ENCODE assay signal across 25 mouse cellular contexts in the genomic region with DNA sequence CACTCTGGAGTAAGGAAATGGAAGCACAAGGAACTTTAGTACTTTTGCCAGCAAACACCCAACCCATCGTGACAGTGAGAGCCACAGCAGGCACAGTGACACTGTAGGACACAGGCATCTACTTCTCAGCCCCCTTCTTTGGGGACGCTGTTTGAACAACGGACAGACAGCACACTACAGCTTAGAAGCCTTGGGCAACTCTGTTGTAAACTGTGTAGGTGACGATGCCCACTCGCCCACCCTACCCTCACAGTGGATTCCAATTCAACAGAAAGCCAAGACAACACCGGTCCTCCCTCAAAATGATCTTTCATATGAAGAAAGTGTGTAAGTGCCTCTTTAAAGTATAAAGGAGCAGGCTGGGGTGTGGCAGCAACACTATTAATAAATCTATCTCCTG. TPM values are rescaled to one million over a fixed set of nuclear protein-coding genes. Genes with fewer than 3 reads are reported as not detected.
DNase-seq lines count a peak whose midpoint lies in the region; ATAC-seq and TF ChIP-seq lines count a peak whose summit lies in the region.
"Had no signal": no experiment of that assay in that cellular context is flagged by ENCODE, and none has a peak within 500 bp of the region (broad histone marks: within the 10 kb centered on the region; RNA-seq: fewer than 3 reads in every experiment).

No protein-coding gene starts in this region.

- no peak overlapping the region for H3K4me3 ChIP-seq in heart, embryonic 10.5 days
- no peak overlapping the region for H3K4me3 ChIP-seq in intestine, postnatal 0 days (ENCODE audit: low read depth, low read length)
- no peak overlapping the region for H3K4me3 ChIP-seq in intestine, embryonic 15.5 days (replicated peaks)
- H3K4me3 ChIP-seq in heart, embryonic 15.5 days = no peak overlapping the region
- no peak overlapping the region for H3K4me3 ChIP-seq in myocyte
- H3K4me3 ChIP-seq: embryonic facial prominence, embryonic 13.5 days; forebrain, embryonic 10.5 days; left cerebral cortex, adult 2 months; liver, embryonic 12.5 days; midbrain, embryonic 13.5 days had no signal

- 0 out of 2 replicates have a peak overlapping the region, but pooled peaks have one; percentile 26 for H3K27ac ChIP-seq in heart, embryonic 10.5 days
- H3K27ac ChIP-seq in intestine, postnatal 0 days (ENCODE audit: low read depth, low read length) = peak overlapping the region; percentile 8; the same call in 1 of the 2 replicates
- H3K27ac ChIP-seq in intestine, embryonic 15.5 days = no peak overlapping the region
- peak overlapping the region; percentile 54 for H3K27ac ChIP-seq in heart, embryonic 15.5 days
- H3K27ac ChIP-seq: embryonic facial prominence, embryonic 13.5 days; hindbrain, postnatal 0 days; left cerebral cortex, adult 2 months; liver, embryonic 12.5 days; midbrain, embryonic 13.5 days had no signal

- no peak overlapping the region for H3K9ac ChIP-seq in intestine, postnatal 0 days (ENCODE audit: low read depth, low read length)
- H3K9ac ChIP-seq in intestine, embryonic 15.5 days = no peak overlapping the region
- no peak overlapping the region for H3K9ac ChIP-seq in heart, embryonic 15.5 days
- H3K9ac ChIP-seq: embryonic facial prominence, embryonic 13.5 days; liver, embryonic 12.5 days; liver, postnatal 0 days; midbrain, embryonic 13.5 days had no signal

- H3K36me3 ChIP-seq in heart, embryonic 10.5 days = 0 out of 2 replicates have a peak, but pooled peaks cover 3% of the 10 kb centered on the region
- peaks cover 14% of the 10 kb centered on the region; the same call in 1 of the 2 replicates for H3K36me3 ChIP-seq in intestine, postnatal 0 days (ENCODE audit: control insufficient read depth, insufficient read depth)
- H3K36me3 ChIP-seq in intestine, embryonic 15.5 days = 0 out of 2 replicates have a peak, but pooled peaks cover 6% of the 10 kb centered on the region
- H3K36me3 ChIP-seq in heart, embryonic 15.5 days = no peaks in the 10 kb centered on the region
- H3K36me3 ChIP-seq in myocyte (ENCODE audit: control insufficient read depth, insufficient read depth) = peaks cover 28% of the 10 kb centered on the region
- H3K36me3 ChIP-seq: embryonic facial prominence, embryonic 13.5 days; midbrain, embryonic 13.5 days had no signal

- no peaks in the 10 kb centered on the region for H3K27me3 ChIP-seq in heart, embryonic 10.5 days (ENCODE audit: insufficient read depth, poor library complexity, severe bottlenecking)
- H3K27me3 ChIP-seq in intestine, postnatal 0 days (replicated peaks; ENCODE audit: control insufficient read depth, insufficient read depth, low read length) = no peaks in the 10 kb centered on the region
- no peaks in the 10 kb centered on the region for H3K27me3 ChIP-seq in intestine, embryonic 15.5 days (replicated peaks)
- no peaks in the 10 kb centered on the region for H3K27me3 ChIP-seq in heart, embryonic 15.5 days
- H3K27me3 ChIP-seq in myocyte (ENCODE audit: control insufficient read depth, insufficient read depth, insufficient read length) = no peaks in the 10 kb centered on the region
- H3K27me3 ChIP-seq: embryonic facial prominence, embryonic 13.5 days; liver, embryonic 12.5 days; midbrain, embryonic 13.5 days had no signal

- peaks cover 78% of the 10 kb centered on the region for H3K4me1 ChIP-seq in heart, embryonic 10.5 days
- peaks cover 21% of the 10 kb centered on the region for H3K4me1 ChIP-seq in intestine, postnatal 0 days (replicated peaks; ENCODE audit: control insufficient read depth, insufficient read depth, low read length)
- peaks cover 17% of the 10 kb centered on the region for H3K4me1 ChIP-seq in intestine, embryonic 15.5 days (replicated peaks)
- peaks cover 71% of the 10 kb centered on the region for H3K4me1 ChIP-seq in heart, embryonic 15.5 days (replicated peaks)

- no peak for TF ChIP-seq CTCF in intestine, postnatal 0 days (IDR thresholded peaks at IDR 0.05; ENCODE audit: low read depth)

- no peak for ATAC-seq in intestine, postnatal 0 days
- ATAC-seq in intestine, embryonic 15.5 days = no peak
- ATAC-seq in heart, embryonic 15.5 days (replicated peaks; ENCODE audit: insufficient number of reproducible peaks, insufficient read depth, low FRiP score, low read depth) = peak; percentile 25; the same call in 1 of the 2 replicates
- ATAC-seq: CD4-positive, CD25-positive, alpha-beta regulatory T cell, adult 4 months; forebrain, embryonic 16.5 days; hindbrain, postnatal 0 days; intestine, embryonic 16.5 days; liver, embryonic 12.5 days; liver, postnatal 0 days; midbrain, embryonic 13.5 days had no signal

- 81% methylated on average over 6 of the region's 6 CpGs for WGBS in heart, embryonic 10.5 days
- WGBS in intestine, postnatal 0 days = 84% methylated on average over 6 of the region's 6 CpGs
- WGBS in intestine, embryonic 15.5 days = 85% methylated on average over 6 of the region's 6 CpGs
- WGBS in heart, embryonic 15.5 days = 79% methylated on average over 6 of the region's 6 CpGs

- H3ac ChIP-seq in myocyte (ENCODE audit: control insufficient read depth, insufficient read length) = no peak overlapping the region

- DNase-seq in heart, embryonic 10.5 days (ENCODE audit: low spot score) = peak; percentile 70
- no peak for DNase-seq in heart, postnatal 4 days
- DNase-seq in layer of hippocampus, adult 9-10 months (ENCODE audit: low spot score) = no peak
- DNase-seq: adrenal gland, postnatal 25 days; cerebellum, adult 18-20 months; cerebellum, postnatal 10 days; kidney, postnatal 14 days; liver, postnatal 0 days; lung, postnatal 36 days; retina, postnatal 1 day; right cerebral cortex, postnatal 14 days; thymus, postnatal 4 days had no signal

- no peaks in the 10 kb centered on the region for H3K9me3 ChIP-seq in heart, embryonic 10.5 days
- no peaks in the 10 kb centered on the region for H3K9me3 ChIP-seq in intestine, postnatal 0 days (ENCODE audit: control insufficient read depth)
- H3K9me3 ChIP-seq in intestine, embryonic 15.5 days = no peaks in the 10 kb centered on the region
- no peaks in the 10 kb centered on the region for H3K9me3 ChIP-seq in heart, embryonic 15.5 days (replicated peaks)
- H3K9me3 ChIP-seq: embryonic facial prominence, embryonic 13.5 days; forebrain, embryonic 10.5 days; liver, embryonic 12.5 days; midbrain, embryonic 13.5 days had no signal

- TF ChIP-seq POLR2A in myocyte (IDR thresholded peaks at IDR 0.05; ENCODE audit: insufficient read length, low read depth) = no peak

- peaks cover 100% of the 10 kb centered on the region for H3K79me2 ChIP-seq in myocyte (ENCODE audit: control insufficient read depth, insufficient read depth)

- no peak overlapping the region for H3K4me2 ChIP-seq in intestine, postnatal 0 days (replicated peaks; ENCODE audit: low read depth)
- H3K4me2 ChIP-seq in intestine, embryonic 15.5 days (replicated peaks) = no peak overlapping the region
- no peak overlapping the region for H3K4me2 ChIP-seq in heart, embryonic 15.5 days
- H3K4me2 ChIP-seq in myocyte (ENCODE audit: low read depth) = peak overlapping the region; percentile 59
- H3K4me2 ChIP-seq: embryonic facial prominence, embryonic 13.5 days; liver, embryonic 12.5 days; midbrain, embryonic 13.5 days had no signal

TF ChIP-seq in myocyte, 11 proteins besides CTCF, POLR2A, EP300 and RAD21:
- no peak for TF ChIP-seq E2F4 (IDR thresholded peaks at IDR 0.05; ENCODE audit: insufficient read depth)
- no peak for TF ChIP-seq MYOD1 (IDR thresholded peaks at IDR 0.05; ENCODE audit: control insufficient read depth in 1 of 3, insufficient read length in 2 of 3, low read depth in 2 of 3)
- no peak for TF ChIP-seq POLR2AphosphoS2 (IDR thresholded peaks at IDR 0.05; ENCODE audit: insufficient read length, low read depth)
- no peak for TF ChIP-seq USF1 (IDR thresholded peaks at IDR 0.05; ENCODE audit: low read depth)
- TF ChIP-seq REST (IDR thresholded peaks at IDR 0.05; ENCODE audit: insufficient read depth, insufficient read length) = no peak
- TF ChIP-seq MAX (IDR thresholded peaks at IDR 0.05; ENCODE audit: low read depth) = no peak
- TF ChIP-seq TCF3 (IDR thresholded peaks at IDR 0.05; ENCODE audit: insufficient read length, low read depth) = no peak
- TF ChIP-seq CEBPB (IDR thresholded peaks at IDR 0.05; ENCODE audit: insufficient read depth, poor library complexity, severe bottlenecking) = no peak
- TF ChIP-seq MYOG (IDR thresholded peaks at IDR 0.05; ENCODE audit: control insufficient read depth in 1 of 3, insufficient read depth in 1 of 3, insufficient read length in 2 of 3, low read depth in 2 of 3) = no peak
- no peak for TF ChIP-seq TCF12 (IDR thresholded peaks at IDR 0.05; ENCODE audit: insufficient read depth, poor library complexity, severe bottlenecking)
- TF ChIP-seq SRF (IDR thresholded peaks at IDR 0.05; ENCODE audit: control insufficient read depth, insufficient read length, low read depth) = no peak

RNA-seq across cellular contexts. Expression of a gene that starts 12.1 kb away (rescaled TPM):
- polyA plus RNA-seq in heart, embryonic 10.5 days (2016; fragmentation: Nextera tagmentation; extraction: Ambion mirVana) = 42.8 and 45.0 TPM in 2 replicates
- total RNA-seq in heart, postnatal 4 days (2021) = 10 to 100 TPM; 53.2 to 54.5 TPM
- polyA plus RNA-seq in intestine, postnatal 0 days (2015; fragmentation: Nextera tagmentation; extraction: Ambion mirVana) = 93.6 and 98.0 TPM in 2 replicates
- polyA plus RNA-seq in intestine, embryonic 15.5 days (2015; fragmentation: Nextera tagmentation; extraction: Ambion mirVana) = 89.3 and 93.6 TPM in 2 replicates
- 49.4 and 52.0 TPM in 2 replicates for polyA plus RNA-seq in heart, embryonic 15.5 days (2015; fragmentation: Nextera tagmentation; extraction: Ambion mirVana)
- polyA plus RNA-seq in myocyte (2012; fragmentation: generic; extraction: Trizol) = 74.1 TPM

RNA-seq across cellular contexts. Expression of a gene that starts 33.3 kb away (rescaled TPM):
- polyA plus RNA-seq in heart, embryonic 10.5 days (2016; fragmentation: Nextera tagmentation; extraction: Ambion mirVana) = 188 and 209 TPM in 2 replicates
- total RNA-seq in heart, postnatal 4 days (2021) = 100 to 1,000 TPM; 504 to 509 TPM
- polyA plus RNA-seq in intestine, postnatal 0 days (2015; fragmentation: Nextera tagmentation; extraction: Ambion mirVana) = 149 and 151 TPM in 2 replicates
- polyA plus RNA-seq in intestine, embryonic 15.5 days (2015; fragmentation: Nextera tagmentation; extraction: Ambion mirVana) = 280 and 299 TPM in 2 replicates
- 170 and 171 TPM in 2 replicates for polyA plus RNA-seq in heart, embryonic 15.5 days (2015; fragmentation: Nextera tagmentation; extraction: Ambion mirVana)
- polyA plus RNA-seq in myocyte (2012; fragmentation: generic; extraction: Trizol) = 193 TPM
